Mouse (Mus musculus) forelimb bud, embryonic 11.5 days (tissue): ENCODE measurements around the gene Tshz2.

ENCODE experiments used
- DNase-seq: peaks from one replicate; pipeline ENCODE4 v3.0.0-alpha.2; 2012; ENCODE audit warnings: low read depth, low spot score

Gene Tshz2

GRCm38 (mm10) chr2:169940297-169941142, 307.7 kb downstream of the Tshz2 start:
- no peak for DNase-seq

- DNase-seq = no peak
These were observed 310.9 kb downstream of the Tshz2 start for GRCm38 (mm10) chr2:169943727-169944126.

GRCm38 (mm10) chr2:169948139-169948538, 315.3 kb downstream of the Tshz2 start:
- no peak for DNase-seq

- DNase-seq = no peak
These were observed 318.2 kb downstream of the Tshz2 start for GRCm38 (mm10) chr2:169951041-169951440.

GRCm38 (mm10) chr2:169952981-169953380, 320.2 kb downstream of the Tshz2 start:
- no peak for DNase-seq

GRCm38 (mm10) chr2:169958736-169959573, 326.1 kb downstream of the Tshz2 start:
- no peak for DNase-seq

GRCm38 (mm10) chr2:169961463-169962230, 328.8 kb downstream of the Tshz2 start:
- DNase-seq = no peak

GRCm38 (mm10) chr2:169962231-169962600, 329.4 kb downstream of the Tshz2 start:
- no peak for DNase-seq

GRCm38 (mm10) chr2:169962776-169963175, 330.0 kb downstream of the Tshz2 start:
- no peak for DNase-seq

- no peak for DNase-seq
These were observed 337.7 kb downstream of the Tshz2 start for GRCm38 (mm10) chr2:169970481-169970880.

- no peak for DNase-seq
These were observed 350.1 kb downstream of the Tshz2 start for GRCm38 (mm10) chr2:169982925-169983324.

GRCm38 (mm10) chr2:169987186-169987585, 354.4 kb downstream of the Tshz2 start:
- no peak for DNase-seq

GRCm38 (mm10) chr2:169989186-169989585, 356.4 kb downstream of the Tshz2 start:
- DNase-seq = no peak

GRCm38 (mm10) chr2:169990991-169991390, 358.2 kb downstream of the Tshz2 start:
- no peak for DNase-seq

- no peak for DNase-seq
These were observed 363.2 kb downstream of the Tshz2 start for GRCm38 (mm10) chr2:169995987-169996386.

- DNase-seq = no peak
These were observed 363.9 kb downstream of the Tshz2 start for GRCm38 (mm10) chr2:169996501-169997237.

GRCm38 (mm10) chr2:169997276-169998049, 364.6 kb downstream of the Tshz2 start:
- DNase-seq = no peak

GRCm38 (mm10) chr2:169998878-169999337, 366.1 kb downstream of the Tshz2 start:
- DNase-seq = no peak

- DNase-seq = peak; percentile 27
These were observed 370.0 kb downstream of the Tshz2 start for GRCm38 (mm10) chr2:170002594-170003504.
